Mouse (Mus musculus) right cerebral cortex, adult 2 months (tissue): ENCODE measurements at regions not wholly inside any gene's neighbourhood (a gene's known extent, or its start where the extent isn't known, plus 50 kb on each side); places are given as distances from the start of the nearest gene placed in this dataset.
A peak's percentile ranks its signal among the peaks of the same experiment; 100 is the strongest.

ENCODE experiments used
- DNase-seq, 2 experiments: peaks; one replicate each; pipeline ENCODE4 v3.0.0; 2021 to 2022; ENCODE audit warnings: low spot score in 2 of 2

- DNase-seq, result no peak
These were observed 496.0 kb upstream of the Slc10a2 start for GRCm38 (mm10) chr8:5601116-5601515.

- DNase-seq, result peak in 1 of 2 experiments; percentile 10
These were observed 486.4 kb upstream of the Slc10a2 start for GRCm38 (mm10) chr8:5591571-5591970.
